Mouse (Mus musculus) spleen, adult 2 months (tissue): ENCODE results near the gene Rasgef1b.

Source experiments
- CTCF ChIP-seq: fragments of 200-500 bp; IDR thresholded peaks from 2 replicates; pipeline ENCODE4 v1.5.1; 2011; ENCODE audit warnings: mild to moderate bottlenecking, inconsistent platforms; ENCODE audit not compliant: insufficient read depth, insufficient read length, insufficient replicate concordance; ENCODE audit errors: extremely low read depth
- POLR2A ChIP-seq: fragments of 200-500 bp; IDR thresholded peaks from 2 replicates; pipeline ENCODE4 v1.6.1; 2011; ENCODE audit warnings: low read depth, low read length, inconsistent platforms

GRCm38 (mm10) chr5:99748417-99748816 is 19.6 kb upstream of the Rasgef1b start:
- TF ChIP-seq CTCF (no peak), POLR2A (no peak)
